Mouse (Mus musculus): ENCODE results near the gene Shisa8. TPM values are rescaled to one million over a fixed set of nuclear protein-coding genes. Genes with fewer than 3 reads are reported as not detected.

Gene Shisa8
- polyA plus RNA-seq, 1 experiment = 0.13 TPM

- no peak for TF ChIP-seq TCF3 (IDR thresholded peaks at IDR 0.05; ENCODE audit: insufficient read length, low read depth)
- TF ChIP-seq MAX (IDR thresholded peaks at IDR 0.05; ENCODE audit: low read depth) = no peak
- TF ChIP-seq CEBPB (IDR thresholded peaks at IDR 0.05; ENCODE audit: insufficient read depth, poor library complexity, severe bottlenecking) = no peak
- TF ChIP-seq TCF12 (IDR thresholded peaks at IDR 0.05; ENCODE audit: insufficient read depth, poor library complexity, severe bottlenecking) = no peak
- TF ChIP-seq MYOG (IDR thresholded peaks at IDR 0.05; ENCODE audit: control insufficient read depth in 1 of 3, insufficient read depth in 1 of 3, insufficient read length in 2 of 3, low read depth in 2 of 3) = no peak
- TF ChIP-seq POLR2AphosphoS2 (IDR thresholded peaks at IDR 0.05; ENCODE audit: insufficient read length, low read depth) = peak; percentile 55
- TF ChIP-seq E2F4 (IDR thresholded peaks at IDR 0.05; ENCODE audit: insufficient read depth) = no peak
- TF ChIP-seq USF1 (IDR thresholded peaks at IDR 0.05; ENCODE audit: low read depth) = no peak
- no peak for TF ChIP-seq MYOD1 (IDR thresholded peaks at IDR 0.05; ENCODE audit: control insufficient read depth in 1 of 3, insufficient read length in 2 of 3, low read depth in 2 of 3)
- TF ChIP-seq REST (IDR thresholded peaks at IDR 0.05; ENCODE audit: insufficient read depth, insufficient read length) = no peak
- TF ChIP-seq POLR2A (IDR thresholded peaks at IDR 0.05; ENCODE audit: insufficient read length, low read depth) = peak; percentile 24
- TF ChIP-seq SRF (IDR thresholded peaks at IDR 0.05; ENCODE audit: control insufficient read depth, insufficient read length, low read depth) = no peak
These were observed 14.7 kb downstream of the Shisa8 start for GRCm38 (mm10) chr15:82197937-82198336.

GRCm38 (mm10) chr15:82197246-82197750 is 15.3 kb downstream of the Shisa8 start:
- no peak overlapping the region for H3K4me3 ChIP-seq
- no peak overlapping the region for H3K4me2 ChIP-seq (ENCODE audit: low read depth)
- no peaks in the 10 kb centered on the region for H3K79me2 ChIP-seq (ENCODE audit: control insufficient read depth, insufficient read depth)
- no peak overlapping the region for H3ac ChIP-seq (ENCODE audit: control insufficient read depth, insufficient read length)
- peaks cover 74% of the 10 kb centered on the region for H3K36me3 ChIP-seq (ENCODE audit: control insufficient read depth, insufficient read depth)
- TF ChIP-seq POLR2AphosphoS2 (IDR thresholded peaks at IDR 0.05; ENCODE audit: insufficient read length, low read depth) (peak; percentile 57), CEBPB (IDR thresholded peaks at IDR 0.05; ENCODE audit: insufficient read depth, poor library complexity, severe bottlenecking) (no peak)
- H3K27me3 ChIP-seq (ENCODE audit: control insufficient read depth, insufficient read depth, insufficient read length) = no peaks in the 10 kb centered on the region

More at GRCm38 (mm10) chr15:82197937-82198336, 14.7 kb downstream of the Shisa8 start:
- Histone ChIP-seq H3K4me3 (no peak overlapping the region), H3K4me2 (ENCODE audit: low read depth) (no peak overlapping the region), H3K36me3 (ENCODE audit: control insufficient read depth, insufficient read depth) (peaks cover 74% of the 10 kb centered on the region), H3K79me2 (ENCODE audit: control insufficient read depth, insufficient read depth) (no peaks in the 10 kb centered on the region), H3ac (ENCODE audit: control insufficient read depth, insufficient read length) (no peak overlapping the region), H3K27me3 (ENCODE audit: control insufficient read depth, insufficient read depth, insufficient read length) (no peaks in the 10 kb centered on the region)

DNA sequence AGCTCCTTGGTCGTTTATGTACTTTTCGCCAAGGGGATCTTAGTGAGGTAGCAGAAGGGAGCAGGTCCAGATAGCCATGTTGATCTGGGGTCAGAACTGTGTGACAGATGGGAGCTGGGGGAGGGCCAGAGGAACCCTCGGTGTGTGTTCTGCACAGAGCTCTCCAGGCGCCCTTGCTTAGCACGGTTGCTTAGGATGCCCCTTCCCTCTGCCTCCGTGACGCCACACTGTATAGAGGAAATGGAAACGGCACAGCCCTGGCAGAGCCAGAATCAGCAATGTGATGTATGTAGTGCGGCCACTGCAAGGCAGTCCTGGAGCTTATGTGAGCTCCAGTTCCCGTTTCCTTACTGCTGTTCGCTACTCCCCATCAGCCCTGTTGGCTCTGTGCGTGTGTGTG is 16.3 kb downstream of the Shisa8 start:
- no peaks in the 10 kb centered on the region for H3K27me3 ChIP-seq (ENCODE audit: control insufficient read depth, insufficient read depth, insufficient read length)
- H3ac ChIP-seq (ENCODE audit: control insufficient read depth, insufficient read length) = no peak overlapping the region
- no peak overlapping the region for H3K4me3 ChIP-seq
- no peaks in the 10 kb centered on the region for H3K79me2 ChIP-seq (ENCODE audit: control insufficient read depth, insufficient read depth)
- no peak for TF ChIP-seq MYOD1 (IDR thresholded peaks at IDR 0.05; ENCODE audit: control insufficient read depth in 1 of 3, insufficient read length in 2 of 3, low read depth in 2 of 3)
- no peak for TF ChIP-seq MAX (IDR thresholded peaks at IDR 0.05; ENCODE audit: low read depth)
- no peak for TF ChIP-seq CEBPB (IDR thresholded peaks at IDR 0.05; ENCODE audit: insufficient read depth, poor library complexity, severe bottlenecking)
- TF ChIP-seq POLR2A (IDR thresholded peaks at IDR 0.05; ENCODE audit: insufficient read length, low read depth) = peak; percentile 7
- TF ChIP-seq REST (IDR thresholded peaks at IDR 0.05; ENCODE audit: insufficient read depth, insufficient read length) = no peak
- TF ChIP-seq TCF3 (IDR thresholded peaks at IDR 0.05; ENCODE audit: insufficient read length, low read depth) = no peak
- no peak overlapping the region for H3K4me2 ChIP-seq (ENCODE audit: low read depth)
- peaks cover 74% of the 10 kb centered on the region for H3K36me3 ChIP-seq (ENCODE audit: control insufficient read depth, insufficient read depth)

DNA sequence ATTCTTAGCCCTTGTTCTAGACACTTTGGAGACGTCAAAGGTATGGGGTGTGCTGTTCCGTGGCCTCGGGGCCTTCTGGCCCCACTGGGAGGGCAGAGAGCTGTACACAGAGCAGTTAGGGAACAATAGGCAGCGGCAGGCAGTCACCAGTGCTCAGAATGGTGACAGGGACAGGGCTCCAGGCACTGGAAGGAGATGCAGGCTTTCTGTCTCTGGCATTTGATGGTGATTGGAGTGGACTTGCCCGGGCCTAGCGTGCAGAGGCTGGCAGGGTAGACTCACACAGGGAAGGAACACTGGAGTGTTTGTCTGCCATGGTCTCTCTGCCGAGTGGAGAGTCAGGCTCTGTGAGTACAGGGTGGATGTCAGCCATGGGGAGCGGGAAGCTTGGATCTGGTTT is 20.0 kb downstream of the Shisa8 start:
- H3ac ChIP-seq (ENCODE audit: control insufficient read depth, insufficient read length) = no peak overlapping the region
- H3K4me3 ChIP-seq = no peak overlapping the region
- no peaks in the 10 kb centered on the region for H3K27me3 ChIP-seq (ENCODE audit: control insufficient read depth, insufficient read depth, insufficient read length)
- peak; percentile 9 for TF ChIP-seq POLR2A (IDR thresholded peaks at IDR 0.05; ENCODE audit: insufficient read length, low read depth)
- TF ChIP-seq TCF12 (IDR thresholded peaks at IDR 0.05; ENCODE audit: insufficient read depth, poor library complexity, severe bottlenecking) = no peak
- no peak for TF ChIP-seq TCF3 (IDR thresholded peaks at IDR 0.05; ENCODE audit: insufficient read length, low read depth)
- no peak for TF ChIP-seq REST (IDR thresholded peaks at IDR 0.05; ENCODE audit: insufficient read depth, insufficient read length)
- H3K4me2 ChIP-seq (ENCODE audit: low read depth) = no peak overlapping the region
- peaks cover 19% of the 10 kb centered on the region for H3K79me2 ChIP-seq (ENCODE audit: control insufficient read depth, insufficient read depth)
- peaks cover 81% of the 10 kb centered on the region for H3K36me3 ChIP-seq (ENCODE audit: control insufficient read depth, insufficient read depth)

DNA sequence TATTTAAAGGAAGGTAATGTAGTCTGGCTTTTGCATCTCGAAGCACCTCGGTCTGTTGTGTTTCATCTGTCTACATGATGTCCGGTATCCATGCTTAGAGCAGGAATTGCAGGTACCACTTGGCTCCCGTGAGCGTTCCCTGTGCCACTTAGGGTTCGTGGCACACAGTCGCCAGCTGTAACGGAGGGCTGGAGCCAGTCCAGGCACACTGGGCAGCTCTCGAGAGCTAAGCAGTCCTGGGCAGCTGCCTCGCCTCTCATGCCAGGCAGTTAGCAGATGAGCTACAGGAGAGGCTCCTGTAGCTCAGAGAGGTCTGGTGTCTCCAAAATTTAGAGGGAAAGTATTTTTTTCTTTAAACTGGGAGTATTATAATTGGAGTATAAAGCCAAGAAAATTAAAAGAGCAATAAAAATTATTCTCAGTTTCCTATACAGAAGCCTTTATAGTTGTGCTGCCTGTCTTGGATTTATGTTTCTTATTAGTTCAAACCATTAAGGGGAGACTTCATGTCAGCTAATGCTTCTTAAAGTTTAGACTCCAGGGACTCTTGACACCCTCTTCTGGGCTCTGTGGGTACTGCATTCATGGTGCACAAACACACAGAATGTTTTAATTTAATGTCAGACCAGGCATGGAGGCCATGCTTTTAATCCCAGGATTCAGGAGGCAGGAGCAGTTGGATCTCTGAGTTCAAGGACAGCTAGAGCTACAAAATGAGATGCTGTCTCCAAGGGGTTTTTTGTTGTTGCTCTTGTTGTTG is 24.0 kb downstream of the Shisa8 start:
- no peak overlapping the region for H3ac ChIP-seq (ENCODE audit: control insufficient read depth, insufficient read length)
- H3K27me3 ChIP-seq (ENCODE audit: control insufficient read depth, insufficient read depth, insufficient read length) = no peaks in the 10 kb centered on the region
- no peak overlapping the region for H3K4me2 ChIP-seq (ENCODE audit: low read depth)
- no peak overlapping the region for H3K4me3 ChIP-seq
- H3K79me2 ChIP-seq (ENCODE audit: control insufficient read depth, insufficient read depth) = peaks cover 19% of the 10 kb centered on the region
- H3K36me3 ChIP-seq (ENCODE audit: control insufficient read depth, insufficient read depth) = peaks cover 96% of the 10 kb centered on the region
- TF ChIP-seq E2F4 (IDR thresholded peaks at IDR 0.05; ENCODE audit: insufficient read depth) (no peak), MYOG (IDR thresholded peaks at IDR 0.05; ENCODE audit: control insufficient read depth in 1 of 3, insufficient read depth in 1 of 3, insufficient read length in 2 of 3, low read depth in 2 of 3) (peak in 2 of 3 experiments; percentile 13 to 32), REST (IDR thresholded peaks at IDR 0.05; ENCODE audit: insufficient read depth, insufficient read length) (no peak), TCF3 (IDR thresholded peaks at IDR 0.05; ENCODE audit: insufficient read length, low read depth) (no peak), SRF (IDR thresholded peaks at IDR 0.05; ENCODE audit: control insufficient read depth, insufficient read length, low read depth) (no peak), POLR2AphosphoS2 (IDR thresholded peaks at IDR 0.05; ENCODE audit: insufficient read length, low read depth) (no peak), MYOD1 (IDR thresholded peaks at IDR 0.05; ENCODE audit: control insufficient read depth in 1 of 3, insufficient read length in 2 of 3, low read depth in 2 of 3) (peak in 2 of 3 experiments; percentile 24 to 29), TCF12 (IDR thresholded peaks at IDR 0.05; ENCODE audit: insufficient read depth, poor library complexity, severe bottlenecking) (no peak), CEBPB (IDR thresholded peaks at IDR 0.05; ENCODE audit: insufficient read depth, poor library complexity, severe bottlenecking) (no peak), USF1 (IDR thresholded peaks at IDR 0.05; ENCODE audit: low read depth) (no peak), MAX (IDR thresholded peaks at IDR 0.05; ENCODE audit: low read depth) (no peak)

Measured in myocyte (in vitro differentiated cells).